Mouse (Mus musculus): ENCODE measurements around the gene Insl6. TPM values are rescaled to one million over a fixed set of nuclear protein-coding genes. Genes with fewer than 3 reads are reported as not detected.

Gene Insl6
- polyA plus RNA-seq (2015; fragmentation: Nextera tagmentation; extraction: Ambion mirVana) = 5.2 and 7.1 TPM in 2 replicates

DNA sequence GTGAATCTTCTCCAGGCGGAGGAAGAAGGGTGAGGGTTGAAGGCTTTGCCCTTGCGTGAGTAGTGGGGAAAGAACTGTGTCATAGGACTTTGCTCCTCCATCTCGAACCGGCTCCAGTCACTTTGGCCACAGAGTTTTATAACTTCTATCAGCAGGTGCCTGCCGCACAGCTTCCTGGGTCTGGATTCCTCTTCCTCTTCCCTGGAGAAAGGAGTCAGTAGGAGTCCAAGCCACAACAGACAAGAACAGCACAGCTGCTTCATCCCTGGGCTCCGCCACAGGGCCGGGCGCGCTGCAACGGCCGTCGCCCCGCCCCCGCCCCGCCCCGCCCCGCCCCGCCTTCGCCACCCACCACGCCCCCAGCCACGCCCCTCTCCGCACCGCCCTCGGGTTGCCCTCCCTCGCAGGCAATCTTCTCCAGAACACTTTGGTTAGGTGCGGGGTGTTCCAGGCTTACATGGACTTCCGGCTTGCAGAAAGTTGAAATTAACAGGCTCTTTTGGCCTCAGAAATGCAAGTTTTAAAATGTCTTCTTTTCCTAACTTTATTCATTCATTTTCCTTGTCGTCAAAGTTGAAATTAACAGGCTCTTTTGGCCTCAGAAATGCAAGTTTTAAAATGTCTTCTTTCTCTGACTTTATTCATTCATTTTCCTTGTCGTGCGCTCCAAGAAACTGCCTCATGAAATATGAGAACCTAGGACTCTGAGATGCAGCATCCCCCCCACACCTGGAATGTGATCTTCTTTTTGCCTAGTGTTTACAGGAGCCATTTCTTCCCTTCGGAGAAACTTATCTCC, at the start of gene Insl6:
TSS of gene Insl6 (minus strand) at position 304 of the 799 bp plus-strand sequence.
- Histone ChIP-seq H3K4me1 (peaks cover 8% of the 10 kb centered on the region; the same call in 1 of the 2 replicates), H3K9me3 (replicated peaks) (no peaks in the 10 kb centered on the region), H3K36me3 (no peaks in the 10 kb centered on the region), H3K27ac (peak within 1 kb of the TSS; percentile 54; the same call in 1 of the 2 replicates), H3K9ac (peak within 1 kb of the TSS; percentile 36; the same call in 1 of the 2 replicates), H3K4me3 (replicated peaks) (peak within 1 kb of the TSS; percentile 46), H3K4me2 (peak within 1 kb of the TSS; percentile 79), H3K27me3 (0 out of 2 replicates have a peak, but pooled peaks cover 2% of the 10 kb centered on the region)
- ATAC-seq (replicated peaks; ENCODE audit: low FRiP score) = peak; percentile 96
- 4% methylated on average over 31 of the region's 31 CpGs for WGBS

DNA sequence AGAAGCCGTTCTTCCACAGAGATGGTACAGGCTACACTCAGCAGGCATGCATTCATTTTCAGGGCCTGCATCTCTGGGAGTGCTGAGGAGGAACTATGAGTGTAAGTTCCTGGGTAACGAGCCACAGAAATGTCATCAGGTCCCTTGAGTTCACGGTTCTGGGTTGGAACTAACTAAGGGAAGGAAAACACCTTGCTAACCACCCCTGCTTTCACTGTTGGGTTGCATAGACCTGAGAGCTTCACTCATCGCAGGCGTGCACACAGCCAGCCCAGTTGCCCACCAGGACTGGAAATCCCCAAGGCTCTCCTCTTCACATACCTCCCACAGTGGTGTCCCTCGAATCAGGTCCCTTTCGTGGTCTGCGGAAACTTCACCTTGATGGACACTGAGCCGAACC, 49.8 kb upstream of the Insl6 start:
- Histone ChIP-seq H3K27me3 (no peaks in the 10 kb centered on the region), H3K4me1 (no peaks in the 10 kb centered on the region), H3K4me2 (no peak overlapping the region), H3K9ac (no peak overlapping the region), H3K36me3 (no peaks in the 10 kb centered on the region), H3K27ac (no peak overlapping the region), H3K9me3 (replicated peaks) (no peaks in the 10 kb centered on the region), H3K4me3 (replicated peaks) (no peak overlapping the region)
- 87% methylated on average over 9 of the region's 9 CpGs for WGBS
- ATAC-seq (replicated peaks; ENCODE audit: low FRiP score) = no peak

DNA sequence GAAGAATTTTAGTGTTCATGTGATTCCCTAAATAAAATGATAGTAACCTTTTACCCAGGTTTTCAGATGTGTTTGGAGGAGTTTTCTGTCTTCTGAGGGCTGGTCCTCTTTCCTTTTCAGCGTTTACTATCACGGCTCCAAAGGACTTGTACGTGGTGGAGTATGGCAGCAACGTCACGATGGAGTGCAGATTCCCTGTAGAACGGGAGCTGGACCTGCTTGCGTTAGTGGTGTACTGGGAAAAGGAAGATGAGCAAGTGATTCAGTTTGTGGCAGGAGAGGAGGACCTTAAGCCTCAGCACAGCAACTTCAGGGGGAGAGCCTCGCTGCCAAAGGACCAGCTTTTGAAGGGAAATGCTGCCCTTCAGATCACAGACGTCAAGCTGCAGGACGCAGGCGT, 48.3 kb upstream of the Insl6 start:
- H3K27me3 ChIP-seq = no peaks in the 10 kb centered on the region
- H3K4me1 ChIP-seq = no peaks in the 10 kb centered on the region
- WGBS = 35% methylated on average over 11 of the region's 11 CpGs
- H3K9ac ChIP-seq = no peak overlapping the region
- peak overlapping the region; percentile 49 for H3K4me2 ChIP-seq
- no peaks in the 10 kb centered on the region for H3K9me3 ChIP-seq (replicated peaks)
- ATAC-seq (replicated peaks; ENCODE audit: low FRiP score) = no peak
- H3K36me3 ChIP-seq = no peaks in the 10 kb centered on the region
- H3K27ac ChIP-seq = no peak overlapping the region
- peak overlapping the region; percentile 10; the same call in 1 of the 2 replicates for H3K4me3 ChIP-seq (replicated peaks)

DNA sequence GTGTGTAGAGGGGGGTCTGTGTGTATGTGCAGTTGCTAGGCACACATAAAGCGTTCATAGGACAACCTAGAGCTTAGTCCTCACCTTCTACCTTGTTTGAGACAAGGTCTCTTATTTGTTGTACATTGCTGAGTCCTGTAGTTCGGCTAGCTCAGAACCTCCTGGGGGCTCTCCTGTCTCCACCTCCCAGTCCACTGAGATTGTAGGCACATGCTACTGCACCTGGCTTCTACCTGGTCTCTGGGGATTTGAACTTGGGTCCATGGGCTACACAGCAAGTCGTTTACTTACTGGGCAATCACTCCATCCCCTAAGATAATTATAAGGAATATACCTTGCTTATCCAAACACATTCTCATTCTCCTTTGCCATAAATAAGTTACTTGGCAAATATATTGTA, 47.5 kb upstream of the Insl6 start:
- Histone ChIP-seq H3K27me3 (no peaks in the 10 kb centered on the region), H3K4me3 (replicated peaks) (no peak overlapping the region), H3K36me3 (no peaks in the 10 kb centered on the region), H3K9ac (no peak overlapping the region), H3K9me3 (replicated peaks) (no peaks in the 10 kb centered on the region), H3K4me1 (peaks cover under 1% of the 10 kb centered on the region; the same call in 1 of the 2 replicates), H3K4me2 (no peak overlapping the region), H3K27ac (no peak overlapping the region)
- no peak for ATAC-seq (replicated peaks; ENCODE audit: low FRiP score)
- WGBS = 77% methylated on average over 3 of the region's 3 CpGs

DNA sequence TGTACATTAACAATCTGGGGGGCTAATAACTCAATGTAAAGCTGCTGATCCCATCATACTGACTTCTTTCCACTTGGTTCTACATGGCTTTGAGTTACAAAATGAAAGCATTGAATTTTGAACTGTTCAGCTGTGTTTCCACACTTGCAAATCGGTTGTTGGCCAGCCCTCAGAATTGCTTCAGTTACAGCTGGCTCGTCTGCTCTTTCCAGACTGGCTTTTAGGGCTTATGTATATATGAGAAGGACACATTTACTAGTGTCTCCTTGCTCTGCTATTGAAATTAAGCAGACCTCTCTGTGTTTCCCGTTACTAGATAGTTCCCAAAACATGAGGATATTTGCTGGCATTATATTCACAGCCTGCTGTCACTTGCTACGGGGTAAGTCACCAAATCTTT, 47.0 kb upstream of the Insl6 start:
- Histone ChIP-seq H3K9me3 (replicated peaks) (no peaks in the 10 kb centered on the region), H3K27ac (no peak overlapping the region), H3K36me3 (no peaks in the 10 kb centered on the region), H3K4me1 (peaks cover 4% of the 10 kb centered on the region; the same call in 1 of the 2 replicates), H3K9ac (no peak overlapping the region), H3K27me3 (no peaks in the 10 kb centered on the region), H3K4me3 (replicated peaks) (no peak overlapping the region), H3K4me2 (no peak overlapping the region)
- WGBS = 65% methylated on average over 4 of the region's 4 CpGs
- ATAC-seq (replicated peaks; ENCODE audit: low FRiP score) = no peak

DNA sequence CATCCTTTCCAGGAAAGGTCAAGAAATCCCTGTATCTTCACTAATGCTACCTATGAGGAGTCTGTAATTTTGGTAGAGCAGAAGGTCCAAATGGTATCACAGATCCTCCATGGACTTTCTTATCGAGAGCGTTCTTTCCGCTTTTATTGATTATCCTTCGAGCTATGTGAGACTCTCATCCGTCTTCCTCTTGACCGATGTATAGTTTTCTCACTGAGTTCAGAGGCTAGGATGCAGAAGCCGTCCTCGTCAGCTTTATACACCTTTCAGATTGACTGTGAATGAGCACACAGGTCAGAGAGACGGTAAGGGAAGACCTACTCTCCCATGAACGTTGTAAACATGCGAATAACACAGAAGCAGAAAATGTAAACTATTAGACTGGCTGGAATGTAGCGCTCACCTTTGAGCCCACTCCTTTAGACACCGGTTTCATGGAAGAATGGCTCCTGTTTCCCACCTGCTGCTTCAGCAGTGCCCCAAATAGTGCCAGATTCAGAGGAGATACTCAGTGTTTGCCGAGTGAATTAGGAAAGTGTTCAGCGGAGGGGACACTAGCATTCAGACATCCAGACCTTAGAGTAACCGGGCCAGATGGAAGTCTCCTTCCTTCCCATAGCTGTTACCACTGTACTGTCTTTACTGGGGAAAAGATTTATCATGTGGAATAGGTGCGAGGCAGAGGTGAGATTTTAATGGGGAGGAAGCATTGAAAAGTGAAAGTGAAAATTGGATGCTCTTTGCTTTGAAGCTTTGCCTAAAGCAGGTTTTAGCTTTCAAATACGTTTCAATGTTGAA, 46.3 kb upstream of the Insl6 start:
- no peaks in the 10 kb centered on the region for H3K27me3 ChIP-seq
- no peak overlapping the region for H3K4me2 ChIP-seq
- H3K4me1 ChIP-seq = peaks cover 7% of the 10 kb centered on the region; the same call in 1 of the 2 replicates
- H3K4me3 ChIP-seq (replicated peaks) = no peak overlapping the region
- no peaks in the 10 kb centered on the region for H3K9me3 ChIP-seq (replicated peaks)
- H3K9ac ChIP-seq = no peak overlapping the region
- H3K27ac ChIP-seq = no peak overlapping the region
- no peak for ATAC-seq (replicated peaks; ENCODE audit: low FRiP score)
- 79% methylated on average over 18 of the region's 18 CpGs for WGBS
- no peaks in the 10 kb centered on the region for H3K36me3 ChIP-seq

DNA sequence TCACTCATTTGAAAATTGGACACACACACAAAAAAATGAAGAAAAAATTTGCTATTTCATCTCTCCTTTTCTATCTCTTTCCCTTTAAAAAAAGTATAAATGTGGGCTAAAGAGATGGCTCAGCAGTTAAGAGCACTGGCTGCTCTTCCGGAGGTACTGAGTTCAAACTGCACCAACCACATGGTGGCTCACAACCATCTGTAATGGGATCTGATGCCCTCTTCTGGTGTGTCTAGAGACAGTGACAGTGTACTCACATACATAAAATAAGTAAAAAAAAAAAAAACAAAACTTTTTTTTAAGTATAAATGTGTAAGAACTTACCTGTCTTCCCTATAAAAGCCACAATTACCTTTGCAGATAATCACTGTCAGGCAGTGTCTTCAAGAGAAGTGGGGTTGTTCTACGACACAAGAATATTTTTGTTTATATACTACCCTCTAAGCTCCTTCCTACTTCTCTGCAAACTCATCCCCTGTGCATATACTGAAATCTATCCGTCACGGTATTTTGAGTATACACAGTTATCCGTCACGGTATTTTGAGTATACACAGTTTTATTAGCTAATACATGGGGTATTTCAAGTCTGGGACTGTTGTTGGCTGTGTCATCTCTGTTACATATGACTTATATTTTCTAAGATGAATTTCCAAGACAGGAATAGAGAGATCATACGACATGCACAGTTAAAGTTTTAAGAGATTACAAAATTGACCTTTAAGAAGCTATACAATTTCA, 45.6 kb upstream of the Insl6 start:
- Histone ChIP-seq H3K27ac (no peak overlapping the region), H3K4me2 (no peak overlapping the region), H3K4me3 (replicated peaks) (no peak overlapping the region), H3K27me3 (no peaks in the 10 kb centered on the region), H3K36me3 (no peaks in the 10 kb centered on the region), H3K9ac (no peak overlapping the region), H3K9me3 (replicated peaks) (no peaks in the 10 kb centered on the region), H3K4me1 (peaks cover 7% of the 10 kb centered on the region; the same call in 1 of the 2 replicates)
- whole genome bisulfite sequencing = 90% methylated on average over 7 of the region's 7 CpGs
- ATAC-seq (replicated peaks; ENCODE audit: low FRiP score) = no peak

DNA sequence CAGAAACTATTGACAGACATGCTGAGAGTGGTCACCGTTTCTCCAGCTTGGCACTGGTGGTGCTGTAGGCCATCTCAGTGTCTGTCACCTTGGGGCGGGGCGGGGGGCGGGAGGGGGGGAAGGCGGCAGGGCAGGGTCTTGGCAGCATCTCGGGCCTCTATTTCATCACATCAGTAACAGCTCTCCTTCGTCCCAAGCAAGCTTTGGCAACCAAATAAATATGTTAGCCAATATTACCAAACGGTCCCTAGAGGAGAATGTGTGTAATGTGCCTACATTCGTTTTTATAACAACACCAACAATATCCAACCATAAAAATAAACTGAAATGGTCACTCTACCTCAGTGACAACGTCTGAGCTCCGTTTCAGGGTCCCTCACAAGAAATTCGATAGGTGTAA, 45.0 kb upstream of the Insl6 start:
- no peak overlapping the region for H3K27ac ChIP-seq
- no peaks in the 10 kb centered on the region for H3K9me3 ChIP-seq (replicated peaks)
- no peaks in the 10 kb centered on the region for H3K27me3 ChIP-seq
- H3K4me1 ChIP-seq = peaks cover 7% of the 10 kb centered on the region; the same call in 1 of the 2 replicates
- ATAC-seq (replicated peaks; ENCODE audit: low FRiP score) = no peak
- no peak overlapping the region for H3K9ac ChIP-seq
- H3K4me2 ChIP-seq = no peak overlapping the region
- no peaks in the 10 kb centered on the region for H3K36me3 ChIP-seq
- WGBS = 68% methylated on average over 12 of the region's 12 CpGs
- H3K4me3 ChIP-seq (replicated peaks) = no peak overlapping the region

DNA sequence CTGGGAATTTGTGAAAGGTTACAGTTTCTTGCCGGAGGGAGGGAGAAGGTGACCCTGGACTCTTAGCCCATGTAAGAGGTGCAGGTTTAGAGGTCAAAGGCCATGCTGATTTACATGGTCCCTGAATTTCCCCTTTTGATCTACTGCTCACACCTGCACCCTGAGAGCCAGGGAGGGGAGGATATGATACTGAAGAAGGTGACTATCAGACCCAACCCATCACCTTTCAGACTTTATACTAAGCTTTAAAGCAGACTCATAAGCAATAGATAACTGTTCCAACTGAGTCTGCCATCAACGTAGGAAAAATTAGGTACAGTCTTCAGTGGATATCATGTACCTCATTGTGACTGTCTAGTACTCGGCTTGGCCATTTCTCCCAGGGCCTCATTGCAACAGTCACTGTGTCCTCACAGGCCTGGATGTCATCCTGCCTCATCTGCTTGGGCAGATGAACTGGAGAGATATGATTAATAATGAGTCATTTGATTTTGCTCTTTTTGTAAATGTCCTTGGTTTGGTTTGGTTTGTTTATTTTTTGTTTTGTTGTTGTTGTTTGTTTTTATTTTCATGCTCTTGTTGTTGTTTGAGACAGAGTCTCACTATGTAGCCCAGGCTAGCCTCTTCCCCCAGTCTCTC, 43.6 kb upstream of the Insl6 start:
- no peak overlapping the region for H3K4me3 ChIP-seq (replicated peaks)
- no peaks in the 10 kb centered on the region for H3K36me3 ChIP-seq
- no peak overlapping the region for H3K9ac ChIP-seq
- no peak overlapping the region for H3K27ac ChIP-seq
- ATAC-seq (replicated peaks; ENCODE audit: low FRiP score) = no peak
- no peak overlapping the region for H3K4me2 ChIP-seq
- no peaks in the 10 kb centered on the region for H3K9me3 ChIP-seq (replicated peaks)
- H3K4me1 ChIP-seq = peaks cover 7% of the 10 kb centered on the region; the same call in 1 of the 2 replicates
- H3K27me3 ChIP-seq = no peaks in the 10 kb centered on the region
- WGBS = 77% methylated on average over 3 of the region's 3 CpGs

DNA sequence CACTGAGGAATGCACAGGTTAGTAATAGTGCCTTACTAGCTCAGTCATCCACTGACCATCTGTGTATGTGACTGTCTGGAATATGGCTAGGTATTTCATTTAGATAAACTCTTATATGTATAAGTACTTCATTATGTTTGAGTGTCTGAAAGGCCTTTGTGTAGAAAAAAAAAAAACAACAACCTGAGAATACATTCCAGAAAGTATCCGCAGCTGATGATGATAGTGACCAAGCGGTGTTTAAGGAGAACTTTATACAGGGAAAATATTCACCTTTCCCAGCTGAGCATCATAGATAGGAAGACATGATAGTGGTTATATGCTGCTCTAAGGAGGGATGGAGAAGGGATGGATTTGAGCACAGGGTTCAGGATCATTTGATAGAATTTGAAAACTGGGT, 42.9 kb upstream of the Insl6 start:
- Histone ChIP-seq H3K4me3 (replicated peaks) (no peak overlapping the region), H3K27me3 (no peaks in the 10 kb centered on the region), H3K9ac (no peak overlapping the region), H3K4me1 (peaks cover 7% of the 10 kb centered on the region; the same call in 1 of the 2 replicates), H3K27ac (no peak overlapping the region), H3K9me3 (replicated peaks) (no peaks in the 10 kb centered on the region), H3K4me2 (no peak overlapping the region), H3K36me3 (no peaks in the 10 kb centered on the region)
- no peak for ATAC-seq (replicated peaks; ENCODE audit: low FRiP score)
- WGBS = 95% methylated on average over 2 of the region's 2 CpGs

DNA sequence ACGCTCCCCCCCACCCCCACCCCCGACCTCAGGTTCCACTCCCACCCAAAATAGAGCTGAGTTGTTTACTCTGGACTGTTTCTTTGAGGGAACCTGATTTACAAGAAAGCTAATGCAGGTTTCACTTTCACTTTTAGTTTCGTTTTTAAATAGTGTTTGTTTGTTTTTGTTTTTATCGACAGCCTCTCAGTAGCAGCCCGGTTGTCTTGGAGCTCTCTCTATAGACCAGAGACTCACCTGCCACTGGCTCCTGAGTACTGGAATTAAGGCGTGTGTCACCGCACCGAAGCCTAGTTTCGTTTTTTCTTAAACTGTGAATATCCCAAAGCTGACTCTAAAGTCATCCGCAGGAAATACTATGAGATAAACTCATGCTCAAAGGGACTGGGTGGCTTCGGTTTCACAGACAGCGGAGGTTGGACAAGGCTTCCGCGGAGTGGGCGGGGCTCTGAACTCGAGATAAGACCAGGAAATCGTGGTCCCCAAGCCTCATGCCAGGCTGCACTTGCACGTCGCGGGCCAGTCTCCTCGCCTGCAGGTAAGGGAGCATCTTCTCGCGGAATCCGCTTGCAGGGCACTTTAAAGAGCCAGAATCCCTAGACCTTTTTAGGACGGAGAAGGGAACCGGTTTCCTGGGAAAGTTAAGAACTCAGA, 41.9 kb upstream of the Insl6 start, which contains the start of the genes Plgrkt and Cd274:
TSS of gene Plgrkt (minus strand) at position 422 of the 654 bp plus-strand sequence.
TSS of gene Cd274 (plus strand) at position 487 of the 654 bp plus-strand sequence.
- Histone ChIP-seq H3K4me2 (peak within 1 kb of the TSS; percentile 89), H3K4me1 (peaks cover 9% of the 10 kb centered on the region), H3K9me3 (replicated peaks) (no peaks in the 10 kb centered on the region), H3K9ac (peak within 1 kb of the TSS; percentile 24), H3K4me3 (replicated peaks) (peak within 1 kb of the TSS; percentile 64), H3K27me3 (no peaks in the 10 kb centered on the region), H3K27ac (no peak within 1 kb of the TSS), H3K36me3 (no peaks in the 10 kb centered on the region)
- 4% methylated on average over 26 of the region's 26 CpGs for WGBS
- peak; percentile 78; the same call in 1 of the 2 replicates for ATAC-seq (replicated peaks; ENCODE audit: low FRiP score)

Measured in kidney, embryonic 15.5 days (tissue).